Mouse (Mus musculus) heart, adult 2 months (tissue): ENCODE results near the gene Rb1. TPM values are rescaled to one million over a fixed set of nuclear protein-coding genes. Genes with fewer than 3 reads are reported as not detected.

Experiments used
- DNase-seq, 2 experiments: peaks; one replicate each; pipeline ENCODE4 v3.0.0; 2021
- H3K27ac ChIP-seq: fragments of 200-600 bp; 2 replicates; pipeline ENCODE4 v1.8.1; 2022
- H3K27me3 ChIP-seq: fragments of 200-500 bp; 2 replicates; pipeline ENCODE4 v1.6.1; 2012; ENCODE audit warnings: mild to moderate bottlenecking, low read length, inconsistent platforms, mixed read lengths; ENCODE audit not compliant: control insufficient read depth, insufficient read depth
- H3K36me3 ChIP-seq: fragments of 200-500 bp; 2 replicates; pipeline ENCODE4 v1.6.1; 2012; ENCODE audit warnings: low read length, inconsistent platforms; ENCODE audit not compliant: control insufficient read depth, insufficient read depth
- H3K4me1 ChIP-seq: fragments of 200-500 bp; 2 replicates; pipeline ENCODE4 v1.6.1; 2011; ENCODE audit warnings: low read length; ENCODE audit not compliant: control insufficient read depth, insufficient read depth
- H3K4me3 ChIP-seq: fragments of 200-600 bp; 2 replicates; pipeline ENCODE4 v1.8.1; 2022
- H3K79me2 ChIP-seq: fragments of 200-500 bp; replicated peaks from 2 replicates; pipeline ENCODE4 v1.6.1; 2012; ENCODE audit warnings: mild to moderate bottlenecking, inconsistent platforms, low read length, moderate library complexity, mixed read lengths; ENCODE audit not compliant: control insufficient read depth, insufficient read depth
- H3K9ac ChIP-seq: fragments of 200-500 bp; 2 replicates; pipeline ENCODE4 v1.6.1; 2012; ENCODE audit warnings: low read depth, mild to moderate bottlenecking, control low read depth, inconsistent platforms, low read length, mixed read lengths
- CTCF ChIP-seq: fragments of 200-600 bp; IDR thresholded peaks from 2 replicates; pipeline ENCODE4 v1.8.1; 2022; ENCODE audit warnings: antibody characterized with exemption, mild to moderate bottlenecking, moderate library complexity
- EP300 ChIP-seq: fragments of 200-500 bp; IDR thresholded peaks from 2 replicates; pipeline ENCODE4 v1.6.1; 2011; ENCODE audit warnings: low read depth, low read length, control low read depth; ENCODE audit not compliant: insufficient read depth
- POLR2A ChIP-seq: fragments of 200-500 bp; IDR thresholded peaks from 2 replicates; pipeline ENCODE4 v1.6.1; 2011; ENCODE audit warnings: mild to moderate bottlenecking, low read depth, low read length, control low read depth; ENCODE audit not compliant: insufficient read depth
- WGBS: fragments of 180-500 bp; shearing (Covaris S2); methylation state at CpG from one replicate; pipeline ENCODE4 v1.1.7; 2018; 5-methylcytosine and 5-hydroxymethylcytosine counted together
- intact Hi-C: fragments of 180-260 bp; cut with DNase I; formaldehyde crosslinking; loops from one replicate; pipeline ENCODE4 v1.15.1; 2025
- polyA plus RNA-seq: library from polyadenylated mRNA; depleted of rRNA; stranded (reverse); fragments of >200 nt; gene quantifications from 2 replicates; pipeline ENCODE4 v1.2.3, GENCODE M21; 2012
- total RNA-seq, 2 experiments: library from RNA; stranded (reverse); gene quantifications; 2 replicates each; pipeline ENCODE4 v1.2.3; 2021

The Rb1 gene
- total and polyA plus RNA-seq, 3 experiments, result 5.1 to 19.2 (median 18.2) TPM

DNA sequence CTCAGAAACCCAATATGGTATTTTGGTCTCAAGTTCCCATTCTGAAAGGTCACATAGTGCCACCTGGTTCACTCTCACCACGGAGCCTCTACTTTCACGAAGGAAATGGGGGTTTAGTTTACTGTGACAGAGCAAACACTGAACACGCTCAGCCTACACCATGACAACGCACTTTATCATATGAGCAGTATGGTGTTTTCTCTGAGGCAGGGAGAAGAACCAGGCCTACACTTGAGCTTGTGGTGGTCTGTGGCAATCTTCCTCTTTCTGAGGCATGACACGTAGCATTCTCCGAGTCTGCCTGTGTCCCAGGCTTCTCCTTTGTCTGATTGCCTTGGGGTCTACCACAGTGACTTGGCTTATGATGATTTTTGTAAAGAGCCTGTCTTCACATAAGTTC lies 149.8 kb downstream of the Rb1 start:
- Histone ChIP-seq H3K4me1 (peaks cover 7% of the 10 kb centered on the region), H3K4me3 (no peak overlapping the region), H3K27me3 (no peaks in the 10 kb centered on the region), H3K27ac (no peak overlapping the region), H3K36me3 (peaks cover 6% of the 10 kb centered on the region), H3K79me2 (no peaks in the 10 kb centered on the region), H3K9ac (no peak overlapping the region)
- intact Hi-C loops, result loop anchor here (5.0 kb wide), 2 partner anchors 61 to 106 kb away; partner anchors contain the start of gene Lpar6
- no peak for DNase-seq
- whole genome bisulfite sequencing, result 68% methylated on average over 6 of the region's 6 CpGs
- no peak for TF ChIP-seq CTCF
- no peak for TF ChIP-seq POLR2A
- TF ChIP-seq EP300, result no peak

- no peak for DNase-seq
- WGBS, result 94% methylated on average over 1 of the region's 1 CpGs
- Histone ChIP-seq H3K4me3 (no peak overlapping the region), H3K27me3 (no peaks in the 10 kb centered on the region), H3K9ac (no peak overlapping the region), H3K4me1 (peaks cover 7% of the 10 kb centered on the region), H3K27ac (no peak overlapping the region), H3K36me3 (peaks cover 6% of the 10 kb centered on the region), H3K79me2 (no peaks in the 10 kb centered on the region)
- TF ChIP-seq CTCF (no peak), POLR2A (no peak), EP300 (no peak)
- intact Hi-C loops, result loop anchor here (5.0 kb wide), 2 partner anchors 62 to 107 kb away; partner anchors contain the start of gene Lpar6
Measured at GRCm38 (mm10) chr14:73175031-73175430, 150.6 kb downstream of the Rb1 start.

GRCm38 (mm10) chr14:73174091-73174995 lies 151.3 kb downstream of the Rb1 start:
- Histone ChIP-seq H3K36me3 (peaks cover 4% of the 10 kb centered on the region), H3K4me1 (peaks cover 4% of the 10 kb centered on the region), H3K27me3 (no peaks in the 10 kb centered on the region), H3K9ac (no peak overlapping the region), H3K4me3 (no peak overlapping the region), H3K27ac (no peak overlapping the region), H3K79me2 (no peaks in the 10 kb centered on the region)
- no peak for DNase-seq
- 78% methylated on average over 7 of the region's 7 CpGs for WGBS
- intact Hi-C loops, result loop anchor here (5.0 kb wide), 1 partner anchor 62 kb away; no protein-coding TSS in a partner anchor
- TF ChIP-seq EP300 (no peak), CTCF (no peak), POLR2A (no peak)

GRCm38 (mm10) chr14:73173662-73174061 lies 152.0 kb downstream of the Rb1 start:
- Histone ChIP-seq H3K9ac (no peak overlapping the region), H3K4me1 (peaks cover 3% of the 10 kb centered on the region), H3K27me3 (no peaks in the 10 kb centered on the region), H3K79me2 (no peaks in the 10 kb centered on the region), H3K4me3 (no peak overlapping the region), H3K36me3 (peaks cover 4% of the 10 kb centered on the region), H3K27ac (no peak overlapping the region)
- no peak for DNase-seq
- no peak for TF ChIP-seq CTCF
- TF ChIP-seq POLR2A, result no peak
- no peak for TF ChIP-seq EP300
- WGBS, result 75% methylated on average over 11 of the region's 11 CpGs
- intact Hi-C loops, result loop anchor here (5.0 kb wide), 1 partner anchor 61 kb away; no protein-coding TSS in a partner anchor

DNA sequence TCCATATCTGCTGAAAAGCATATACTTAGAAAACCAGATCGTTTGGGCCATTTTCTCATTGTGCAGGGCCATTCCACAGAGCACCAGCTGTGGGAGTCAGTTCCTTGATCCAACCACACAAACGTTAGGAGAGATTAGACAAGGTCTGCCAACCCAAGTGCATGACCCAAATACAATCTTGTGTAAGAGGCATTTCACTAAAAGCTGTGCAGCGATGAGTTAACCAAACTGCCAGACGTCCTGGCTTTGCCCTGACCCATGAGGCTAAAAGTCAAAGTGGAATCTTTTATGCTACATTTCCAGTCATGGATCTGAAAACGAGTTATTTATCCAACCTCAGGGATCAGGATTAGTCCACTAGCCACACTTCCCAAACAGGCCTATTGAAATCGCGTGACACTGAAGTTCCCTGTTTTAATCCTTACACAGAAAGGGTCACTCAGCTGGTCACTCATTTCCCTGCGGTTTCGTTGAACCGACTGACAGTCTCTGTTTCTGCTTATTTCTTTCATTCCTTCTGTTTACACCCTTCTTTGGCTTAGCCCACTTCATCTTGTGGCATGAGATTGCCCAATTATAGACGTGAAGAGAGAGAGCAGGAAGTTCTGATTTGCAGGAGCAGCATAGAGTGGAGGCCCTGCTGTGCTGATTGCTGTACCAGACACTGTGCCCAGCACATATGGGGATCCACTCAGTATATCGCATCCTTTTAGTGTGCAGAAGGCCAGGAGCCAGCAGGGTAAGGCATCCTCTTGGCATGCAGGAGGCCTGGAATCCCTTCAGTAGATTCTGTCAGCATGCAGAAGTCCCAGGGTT lies 153.2 kb downstream of the Rb1 start:
- H3K4me3 ChIP-seq, result no peak overlapping the region
- no peak overlapping the region for H3K27ac ChIP-seq
- no peaks in the 10 kb centered on the region; the same call in 1 of the 2 replicates for H3K4me1 ChIP-seq
- no peak overlapping the region for H3K9ac ChIP-seq
- intact Hi-C loops, result loop anchor here (5.0 kb wide), 1 partner anchor 60 kb away; no protein-coding TSS in a partner anchor
- no peaks in the 10 kb centered on the region for H3K27me3 ChIP-seq
- 68% methylated on average over 12 of the region's 12 CpGs for WGBS
- H3K36me3 ChIP-seq, result no peaks in the 10 kb centered on the region
- TF ChIP-seq EP300 (no peak), CTCF (no peak), POLR2A (no peak)
- DNase-seq, result peak in 1 of 2 experiments; percentile 25
- no peaks in the 10 kb centered on the region for H3K79me2 ChIP-seq
